Mouse (Mus musculus) adrenal gland, postnatal 36 days (tissue): ENCODE data around the gene Strn3. TPM values are rescaled to one million over a fixed set of nuclear protein-coding genes. Genes with fewer than 3 reads are reported as not detected.
A peak's percentile ranks its signal among the peaks of the same experiment; 100 is the strongest.
"Not testable (repeated sequence)": the region's sequence is repeated elsewhere in the genome, so short reads cannot be mapped to it uniquely, and the experiment has no call there.

ENCODE experiments used
- DNase-seq, 2 experiments: peaks; one replicate each; pipeline ENCODE4 v3.0.0; 2021; ENCODE audit warnings: mixed read lengths in 1 of 2
- total RNA-seq, 2 experiments: library from RNA; stranded (reverse); gene quantifications; 2 replicates each; pipeline ENCODE4 v1.2.3; 2021

Gene Strn3
- total RNA-seq, 2 experiments from 2014 or later = 89.0 to 96.2 TPM

DNA sequence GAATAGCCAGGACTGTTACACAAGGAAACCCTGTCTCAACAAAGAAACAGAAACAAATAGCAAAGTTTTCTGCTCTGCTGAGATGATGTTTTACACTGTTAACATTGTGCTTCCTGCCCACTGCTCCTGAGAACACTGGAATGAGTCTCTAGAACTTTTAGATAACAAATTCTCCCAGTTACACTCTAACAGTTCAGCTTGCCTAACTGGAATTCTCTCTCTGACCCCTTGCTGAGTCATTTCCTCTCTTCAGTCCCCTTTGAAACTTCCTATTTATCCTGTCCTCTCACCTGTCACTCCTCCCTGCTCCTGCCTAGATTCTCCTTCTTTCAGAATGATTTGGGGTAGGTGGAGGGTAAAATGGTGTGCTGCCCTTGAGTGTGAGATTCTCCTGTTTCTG is 2.4 kb upstream of the Strn3 start:
- no peak for DNase-seq

DNA sequence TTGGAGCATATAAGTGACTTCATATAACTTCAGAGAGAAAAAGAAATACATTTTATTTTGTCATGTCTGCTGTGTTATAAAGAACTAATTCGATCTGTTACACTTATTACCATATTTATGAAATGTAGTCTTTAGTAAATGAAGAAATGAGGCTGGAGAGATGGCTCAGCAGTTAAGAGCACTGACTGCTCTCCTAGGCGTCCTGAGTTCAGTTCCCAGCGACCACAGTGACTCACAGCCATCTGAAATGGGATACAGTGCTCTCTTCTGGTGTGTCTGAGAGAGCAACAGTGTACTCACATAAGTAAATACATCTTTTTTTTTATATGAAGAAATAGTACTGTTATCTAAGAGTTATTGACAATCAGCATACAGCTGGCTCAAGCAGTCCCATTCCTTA is 1.7 kb upstream of the Strn3 start:
- no peak for DNase-seq

DNA sequence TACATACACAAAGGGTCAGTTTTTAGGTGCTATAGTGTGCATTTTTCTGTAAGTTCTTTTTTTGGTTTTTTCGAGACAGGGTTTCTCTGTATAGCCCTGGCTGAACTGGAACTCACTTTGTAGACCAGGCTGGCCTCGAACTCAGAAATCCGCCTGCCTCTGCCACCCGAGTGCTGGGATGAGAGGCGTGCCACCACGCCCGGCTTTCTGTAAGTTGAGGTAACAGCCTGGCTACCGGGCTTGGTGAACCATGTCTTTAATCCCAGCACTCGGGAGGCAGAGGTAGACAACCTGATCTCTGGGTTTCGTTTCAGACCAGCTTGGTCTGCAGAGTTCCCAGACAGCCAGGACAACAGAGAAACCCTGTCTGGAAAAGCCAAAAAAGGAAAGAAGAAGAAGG is 1.2 kb upstream of the Strn3 start:
- not testable (repeated sequence) for DNase-seq

DNA sequence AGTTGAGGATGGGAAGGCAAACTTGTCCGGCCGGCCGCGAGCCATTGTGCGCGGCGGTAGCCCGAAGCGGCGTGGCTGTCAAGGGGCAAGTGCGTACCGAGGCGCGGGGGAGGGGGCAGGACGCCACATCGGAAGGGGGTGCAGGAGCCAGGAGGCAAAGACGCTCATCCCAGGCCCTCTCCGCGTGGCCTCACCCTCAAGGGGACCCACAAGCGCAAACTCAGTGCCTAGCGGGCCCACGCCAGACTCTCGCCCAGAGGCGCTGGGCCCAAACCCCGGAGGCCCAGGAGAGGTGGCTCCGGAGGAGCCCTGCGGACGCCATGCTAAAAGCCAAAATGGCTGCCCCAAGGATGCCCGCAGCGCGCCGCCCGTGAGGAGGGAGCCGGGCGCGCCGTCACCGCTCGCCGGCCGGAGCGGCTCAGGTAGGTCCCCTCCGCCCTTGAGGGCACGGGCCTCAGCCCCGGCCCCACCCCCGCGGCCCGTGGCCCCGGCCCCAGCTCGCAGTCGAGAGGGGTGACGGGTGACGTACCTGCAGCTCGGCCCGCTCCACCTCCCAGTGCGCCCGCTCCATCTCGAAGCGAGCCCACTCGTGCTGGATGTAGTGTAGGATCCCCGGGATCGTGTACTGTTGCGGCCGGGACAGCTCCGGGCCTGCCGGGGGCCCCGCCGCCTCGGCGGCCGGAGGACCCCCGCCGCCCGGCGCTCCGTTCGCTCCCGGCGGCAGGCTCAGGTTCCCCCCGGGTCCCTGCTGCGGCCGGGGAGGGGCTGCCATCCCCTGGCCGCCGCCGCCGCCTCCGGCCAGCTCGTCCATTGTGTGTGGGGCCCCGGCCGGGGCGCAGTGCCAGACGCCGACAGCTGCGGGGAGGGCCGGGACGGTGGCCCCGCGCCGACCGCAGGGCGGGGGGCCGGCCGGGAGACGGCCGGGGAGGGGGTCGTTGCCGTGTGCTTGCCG is 528 bp downstream of the Strn3 start, which contains the start of gene Ap4s1:
TSS of gene Ap4s1 (plus strand) at position 141 of the 952 bp plus-strand sequence.
- peak; percentile 80 to 88 for DNase-seq

DNA sequence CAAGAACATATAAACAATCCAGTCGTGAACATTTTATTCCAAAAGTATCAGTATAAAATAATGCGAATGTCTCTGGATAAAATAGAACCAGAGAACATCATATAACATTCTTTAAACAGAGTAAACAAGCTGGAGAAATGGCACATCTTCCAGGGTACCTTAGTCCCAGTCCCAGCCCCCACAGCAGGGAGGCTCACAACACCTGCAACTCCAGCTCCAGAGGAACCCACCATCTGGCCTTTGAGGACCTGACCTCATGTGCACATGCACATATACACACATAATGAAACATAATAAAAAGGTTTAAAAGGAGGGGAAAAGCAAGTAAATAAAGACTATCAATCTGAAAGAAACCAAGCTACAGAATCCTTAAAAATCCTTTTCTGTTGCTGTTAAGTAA is 3.2 kb downstream of the Strn3 start:
- DNase-seq = no peak

DNA sequence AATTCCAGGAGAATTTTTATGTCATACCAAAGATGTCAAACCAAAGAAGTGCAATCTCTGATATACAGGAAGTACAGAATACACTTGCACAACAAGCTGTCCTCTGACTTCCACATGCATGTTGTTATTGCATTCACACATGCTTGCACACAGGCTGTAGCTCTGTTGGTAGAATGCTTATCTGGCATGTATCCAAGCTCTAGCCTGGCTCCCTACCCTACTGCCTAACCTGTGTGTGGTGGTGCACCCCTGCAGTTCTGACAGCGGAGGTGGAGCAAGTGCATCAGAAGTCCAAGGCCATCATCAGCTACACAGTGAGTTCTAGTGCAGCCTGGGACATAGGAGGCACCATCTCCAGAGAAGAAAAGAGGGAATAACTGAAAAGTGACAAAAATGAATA is 12.9 kb downstream of the Strn3 start:
- no peak for DNase-seq

DNA sequence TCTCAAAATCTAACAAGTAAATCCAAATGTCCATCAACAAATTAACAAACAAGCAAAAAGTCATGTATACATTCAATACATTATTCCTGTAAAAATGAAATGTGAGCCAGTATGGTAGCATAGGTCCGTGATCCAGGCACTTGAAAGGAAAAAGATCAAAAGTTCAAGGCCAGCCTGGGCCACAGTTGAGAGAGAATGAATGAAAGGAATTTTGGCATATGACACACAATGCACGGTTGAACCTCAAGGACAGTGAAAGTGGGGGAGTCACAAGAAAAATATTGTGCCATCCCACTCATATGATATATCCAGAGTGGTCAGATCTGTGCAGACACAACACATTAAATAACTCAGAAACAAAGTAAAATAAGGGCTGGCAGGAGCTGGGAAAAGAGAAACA is 15.3 kb downstream of the Strn3 start:
- DNase-seq = peak in 1 of 2 experiments; percentile 30

DNA sequence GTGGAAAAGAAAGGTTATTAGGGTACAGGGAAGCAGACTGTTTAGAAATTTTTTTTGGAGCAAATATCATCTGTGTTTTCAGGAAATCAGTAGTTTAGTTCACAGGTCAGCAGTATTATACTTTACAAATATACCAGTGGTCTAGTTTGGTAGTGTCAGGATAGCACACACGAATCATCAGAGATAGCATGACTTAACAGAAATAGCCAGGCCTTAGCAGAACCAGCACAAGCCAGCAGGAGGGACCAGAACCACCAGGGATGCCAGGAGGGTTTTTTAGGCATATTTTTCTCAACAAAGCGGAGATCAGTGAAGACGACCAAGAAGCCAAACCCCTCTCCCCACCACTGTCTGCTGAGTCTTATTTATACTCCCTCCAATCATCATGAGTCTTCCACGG is 18.4 kb downstream of the Strn3 start:
- no peak for DNase-seq

DNA sequence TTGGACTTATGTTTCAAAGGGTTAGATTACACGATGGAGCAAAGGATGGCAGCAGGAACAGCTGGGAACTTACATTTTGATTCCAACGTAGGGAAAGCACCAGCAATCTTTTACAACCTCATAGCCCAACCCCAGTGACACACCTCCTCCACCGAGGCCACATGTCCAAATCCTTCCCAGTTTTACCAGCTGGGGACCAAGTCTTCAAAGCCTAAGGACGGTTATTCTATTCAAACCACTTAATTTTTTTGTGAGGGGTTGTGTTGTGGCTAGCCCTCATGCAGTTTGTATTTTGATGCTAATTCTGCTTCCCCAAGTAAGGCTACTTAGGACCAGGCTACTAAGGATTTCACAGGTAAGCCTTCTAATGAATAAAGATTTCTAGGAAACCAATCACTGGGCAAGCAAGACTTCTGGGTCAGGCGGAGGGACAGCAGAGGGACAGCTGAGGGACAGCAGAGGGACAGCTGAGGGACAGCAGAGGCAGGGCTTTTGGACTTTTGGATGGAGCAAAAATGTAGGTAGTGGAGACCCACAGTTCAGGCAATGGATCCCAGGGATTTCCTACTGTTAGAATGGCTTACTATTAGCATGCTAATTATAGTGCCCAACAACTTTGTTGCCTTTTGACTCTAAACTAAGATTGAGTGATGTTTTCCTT is 20.3 kb downstream of the Strn3 start:
- DNase-seq = no peak

DNA sequence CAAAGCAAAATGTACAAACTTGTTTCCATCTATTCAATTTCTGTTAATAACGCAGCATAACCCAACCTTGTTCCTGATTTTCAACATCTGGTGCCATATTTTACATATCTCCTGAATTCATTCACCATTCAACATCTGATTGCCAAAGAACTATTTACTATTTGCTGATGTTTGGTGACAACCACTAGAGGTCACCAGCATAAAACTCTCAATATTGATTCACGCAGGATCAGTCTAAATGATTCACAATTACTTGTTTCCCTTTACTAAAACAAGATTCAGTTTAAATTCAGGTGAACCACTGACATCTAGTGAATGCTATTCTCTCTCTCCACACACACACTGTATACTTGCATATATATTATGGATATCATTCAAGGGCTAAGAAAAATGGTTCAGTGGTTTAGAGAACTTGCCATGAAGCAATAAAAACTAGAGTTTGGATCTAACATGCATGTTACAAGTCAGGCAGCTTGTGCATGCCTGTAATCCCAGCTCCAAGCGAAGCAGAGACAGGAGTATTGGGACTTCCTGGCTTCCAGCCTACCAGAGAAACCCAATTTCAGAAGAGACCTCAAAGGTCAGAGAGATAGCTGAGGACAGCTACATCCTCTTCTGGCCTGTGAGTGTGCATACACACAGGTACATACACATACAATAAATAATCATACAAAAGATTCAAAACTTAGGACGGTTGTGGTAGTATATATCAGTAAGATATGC is 24.8 kb downstream of the Strn3 start:
- DNase-seq = no peak

DNA sequence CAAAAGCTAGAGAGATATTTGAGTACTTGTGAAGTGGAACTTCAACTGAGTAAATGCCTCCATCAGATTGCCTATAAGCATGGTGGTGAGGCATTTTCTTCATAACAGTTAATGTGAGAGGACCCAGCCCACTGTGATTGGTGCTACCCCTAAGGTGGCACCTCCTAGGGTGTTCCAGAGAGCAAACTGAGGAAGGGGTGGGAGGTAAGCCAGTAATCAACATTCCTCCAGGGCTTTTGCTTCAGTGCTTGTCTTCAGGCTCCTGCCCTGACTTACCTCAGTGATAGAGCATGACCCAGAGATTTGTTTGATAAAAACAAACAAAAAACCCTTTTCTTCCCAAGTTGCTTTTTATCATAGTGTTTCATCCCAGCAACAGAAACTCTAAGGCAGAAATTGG is 27.8 kb downstream of the Strn3 start:
- no peak for DNase-seq

DNA sequence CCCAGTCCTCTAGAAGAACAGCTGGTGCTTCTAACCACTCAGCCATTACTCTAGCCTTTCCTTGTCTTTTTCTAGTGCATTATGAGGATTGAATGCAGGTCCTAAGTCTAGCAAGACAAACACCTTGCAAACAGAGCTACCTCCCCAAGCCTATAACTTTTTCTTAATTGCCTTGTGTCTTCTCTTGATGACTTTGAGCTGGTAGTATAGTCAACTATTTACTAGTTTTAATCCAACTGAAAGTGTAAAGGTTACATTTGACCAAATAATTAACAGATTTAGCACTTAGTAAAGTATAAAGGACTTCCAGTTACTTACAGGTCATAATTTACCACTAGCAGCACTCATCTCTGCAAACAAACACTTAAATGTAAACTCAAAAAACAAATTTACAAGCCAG is 28.7 kb downstream of the Strn3 start:
- DNase-seq = no peak

DNA sequence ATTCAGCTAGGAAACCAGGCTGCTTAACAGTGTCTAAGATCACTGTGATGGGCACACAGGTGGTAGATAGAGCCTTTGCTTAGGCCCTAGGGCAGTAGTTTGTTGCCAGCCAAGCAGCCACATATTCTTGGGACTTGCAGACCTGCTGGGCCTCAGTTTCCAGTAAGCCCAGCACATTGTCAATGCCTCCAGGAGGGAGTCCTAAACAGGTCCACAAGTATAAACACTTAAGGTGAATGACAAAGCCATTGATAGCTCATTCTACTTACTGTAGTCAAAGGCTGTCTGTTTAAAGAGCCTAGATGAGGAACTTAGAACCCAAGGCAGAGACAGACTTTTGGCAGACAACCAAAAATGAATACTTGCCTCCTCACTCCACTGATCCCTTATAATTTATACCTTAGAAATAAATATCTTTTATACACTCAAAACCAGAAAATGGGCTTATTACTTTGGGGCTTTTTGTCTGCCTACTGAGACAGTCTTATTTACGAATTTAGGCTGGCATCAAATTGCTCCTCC is 35.7 kb downstream of the Strn3 start:
- no peak for DNase-seq

DNA sequence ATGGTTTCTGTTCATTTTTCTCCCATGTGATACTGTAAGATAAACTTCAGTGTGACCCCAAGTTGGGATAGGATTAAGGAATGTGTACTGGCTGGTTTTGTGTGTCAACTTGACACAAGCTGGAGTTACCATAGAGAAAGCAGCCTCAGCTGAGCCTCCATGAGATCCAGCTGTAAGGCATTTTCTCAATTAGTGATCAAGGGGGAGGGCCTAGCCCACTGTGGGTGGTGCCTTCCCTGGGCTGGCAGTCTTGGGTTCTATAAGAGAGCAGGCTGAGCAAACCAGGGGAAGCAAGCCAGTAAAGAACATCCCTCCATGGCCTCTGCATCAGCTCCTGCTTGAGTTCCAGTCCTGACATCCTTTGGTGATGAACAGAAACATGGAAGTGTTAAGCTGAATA is 42.3 kb downstream of the Strn3 start:
- DNase-seq = not testable (repeated sequence)

DNA sequence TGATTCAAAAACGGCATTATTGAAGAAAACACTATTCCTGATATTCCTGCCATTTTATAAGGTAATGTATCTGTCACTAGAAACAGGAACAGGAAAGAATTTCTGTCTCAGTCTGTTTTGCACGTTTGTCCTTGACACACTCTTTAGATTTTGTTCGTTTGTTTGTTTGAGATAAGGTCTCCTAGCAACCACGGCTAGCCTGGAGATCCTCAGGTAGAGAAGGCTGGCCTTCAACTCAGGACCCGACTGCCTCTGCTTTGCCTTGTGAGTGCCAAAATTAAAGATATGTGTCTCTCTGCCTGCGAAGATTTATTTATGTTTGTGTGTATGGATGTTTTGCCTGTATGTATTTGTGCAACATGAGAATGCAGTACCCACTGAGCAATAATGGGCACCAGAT is 49.8 kb downstream of the Strn3 start:
- DNase-seq = peak; percentile 13 to 20

DNA sequence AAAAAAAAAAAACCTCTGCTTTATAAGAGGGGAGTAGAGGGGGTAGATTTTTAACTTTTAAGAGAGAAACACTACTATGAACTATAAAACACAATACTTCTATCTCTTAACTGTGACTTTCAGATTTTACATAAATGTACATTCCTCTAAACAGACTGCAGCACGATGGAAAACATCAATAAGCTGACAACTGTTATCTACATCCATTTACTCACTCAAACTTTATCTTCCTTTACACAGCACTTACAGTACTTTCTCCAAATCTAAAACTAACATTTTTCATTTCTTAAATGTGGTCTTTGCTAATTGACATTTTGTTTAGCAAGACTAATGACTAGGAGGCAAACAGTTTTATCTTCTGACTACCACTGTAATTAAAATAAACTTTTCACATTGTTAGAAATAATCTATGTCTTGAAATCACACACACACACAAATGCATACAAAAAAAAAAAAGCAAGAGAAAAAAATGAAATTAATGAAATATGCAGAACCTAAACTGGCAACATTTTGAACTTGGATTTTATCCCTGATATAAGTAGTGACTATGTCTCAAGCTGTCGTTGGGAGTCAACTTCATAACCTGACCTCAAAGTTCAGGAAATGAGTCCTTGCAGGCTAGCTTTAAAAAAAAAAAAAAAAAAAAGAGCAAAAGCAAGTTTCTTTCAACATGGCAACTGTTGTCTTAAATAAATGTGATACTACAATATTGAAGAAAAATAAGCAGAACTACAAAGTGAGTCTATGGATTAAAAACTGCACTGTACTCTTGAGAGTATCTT is 54.8 kb downstream of the Strn3 start:
- DNase-seq = no peak

DNA sequence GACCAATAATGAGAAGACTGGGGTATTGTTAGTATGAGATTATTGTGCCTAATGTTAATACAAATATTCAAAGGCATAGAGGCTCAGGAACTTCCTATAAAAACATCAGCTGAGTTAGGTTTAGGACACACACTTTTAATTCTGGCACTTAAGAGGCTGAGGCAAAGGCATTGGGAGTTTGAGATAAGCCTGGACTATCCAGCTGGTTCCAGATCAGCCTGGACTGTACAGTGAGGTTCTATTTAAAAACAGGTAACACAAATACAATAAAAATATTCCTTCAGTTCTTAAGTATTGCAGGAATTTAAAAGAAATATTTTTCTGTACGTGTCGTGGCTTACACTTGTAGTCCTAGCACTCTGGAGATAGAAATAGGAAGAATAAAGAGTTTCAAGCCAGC is 55.4 kb downstream of the Strn3 start:
- no peak for DNase-seq

DNA sequence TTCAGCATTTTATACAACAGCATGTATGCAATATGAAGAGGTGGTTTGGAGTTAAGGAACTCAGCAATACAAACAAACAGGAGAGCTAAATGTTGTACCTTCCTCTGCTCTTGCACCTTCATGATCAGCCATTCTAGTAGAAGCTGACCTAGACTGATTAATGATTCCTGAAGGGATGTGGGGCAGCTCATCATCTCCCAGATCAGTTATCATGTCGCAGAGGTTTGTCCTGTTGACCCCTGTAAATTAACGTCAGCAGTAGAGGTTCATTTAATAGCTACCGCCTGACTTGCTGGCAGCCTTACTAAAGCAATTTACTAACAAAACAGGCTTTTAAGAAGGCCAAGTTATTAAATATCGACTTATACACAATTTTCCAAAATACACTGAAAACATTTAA is 58.2 kb downstream of the Strn3 start:
- no peak for DNase-seq

DNA sequence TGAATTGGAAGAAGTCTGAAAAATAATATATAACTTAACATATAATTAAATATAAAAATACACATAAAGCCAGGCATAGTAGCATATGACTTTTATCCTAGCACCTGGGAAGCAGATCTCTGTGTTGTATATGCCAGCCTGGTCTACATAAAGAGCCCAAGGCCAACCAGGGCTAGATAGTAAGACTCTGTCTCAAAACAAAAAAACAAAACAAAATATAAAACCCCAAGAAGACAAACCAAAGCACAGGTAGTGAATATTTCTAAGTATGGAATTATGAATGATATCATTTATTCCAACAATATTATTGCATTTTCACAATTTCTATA is 68.4 kb downstream of the Strn3 start:
- DNase-seq = no peak

DNA sequence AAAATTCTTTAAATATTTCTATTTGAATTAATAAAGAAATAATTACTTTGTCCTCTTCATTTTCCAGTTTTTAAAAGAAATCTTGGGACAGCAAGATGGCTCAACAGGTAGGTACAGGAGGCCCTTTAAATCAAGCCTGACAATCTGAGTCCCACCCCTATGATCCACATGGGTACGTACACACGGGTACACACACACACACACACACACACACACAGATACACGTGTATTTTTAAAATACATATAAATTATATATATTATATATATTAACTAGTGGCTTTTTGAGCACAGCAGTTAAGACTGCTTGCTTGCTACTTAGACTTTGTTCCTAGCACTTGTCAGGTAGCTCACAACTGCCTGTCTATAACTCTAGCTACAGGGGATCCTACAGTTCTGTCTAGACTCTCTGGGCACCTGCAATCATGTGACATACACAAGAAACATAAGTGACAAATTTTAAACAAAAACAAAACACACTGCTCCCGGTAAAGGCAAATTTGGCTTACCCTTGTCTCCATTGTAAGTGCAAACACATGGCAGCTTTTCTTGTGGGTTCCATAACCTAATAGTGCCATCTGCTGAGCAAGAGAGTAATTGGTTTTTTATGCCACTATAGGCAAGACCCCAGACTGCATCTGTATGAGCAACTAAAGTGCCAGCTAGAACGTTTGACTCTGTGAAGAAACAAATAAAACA is 68.9 kb downstream of the Strn3 start:
- DNase-seq = no peak

DNA sequence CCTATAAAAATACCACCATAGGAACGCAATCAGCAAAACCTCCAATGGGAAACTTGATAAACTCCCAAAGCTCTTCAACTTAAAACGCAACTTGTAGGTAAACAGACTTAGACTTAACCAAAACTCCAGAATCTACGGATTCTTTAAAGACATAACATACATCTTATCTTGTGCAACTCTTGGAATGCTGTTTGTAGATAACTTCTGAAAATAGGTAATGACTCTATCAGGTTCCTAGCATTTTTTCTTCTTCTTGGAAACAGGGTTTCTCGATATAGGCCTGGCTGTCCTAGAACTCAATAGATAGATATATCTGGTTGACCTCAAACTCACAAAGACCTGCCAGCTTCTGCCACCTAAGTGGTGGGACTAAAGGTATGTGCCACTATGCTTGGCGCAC is 70.5 kb downstream of the Strn3 start:
- no peak for DNase-seq
